Mouse (Mus musculus): ENCODE data around the gene Nsl1.
A peak's percentile ranks its signal among the peaks of the same experiment; 100 is the strongest.

Nsl1 gene

DNA sequence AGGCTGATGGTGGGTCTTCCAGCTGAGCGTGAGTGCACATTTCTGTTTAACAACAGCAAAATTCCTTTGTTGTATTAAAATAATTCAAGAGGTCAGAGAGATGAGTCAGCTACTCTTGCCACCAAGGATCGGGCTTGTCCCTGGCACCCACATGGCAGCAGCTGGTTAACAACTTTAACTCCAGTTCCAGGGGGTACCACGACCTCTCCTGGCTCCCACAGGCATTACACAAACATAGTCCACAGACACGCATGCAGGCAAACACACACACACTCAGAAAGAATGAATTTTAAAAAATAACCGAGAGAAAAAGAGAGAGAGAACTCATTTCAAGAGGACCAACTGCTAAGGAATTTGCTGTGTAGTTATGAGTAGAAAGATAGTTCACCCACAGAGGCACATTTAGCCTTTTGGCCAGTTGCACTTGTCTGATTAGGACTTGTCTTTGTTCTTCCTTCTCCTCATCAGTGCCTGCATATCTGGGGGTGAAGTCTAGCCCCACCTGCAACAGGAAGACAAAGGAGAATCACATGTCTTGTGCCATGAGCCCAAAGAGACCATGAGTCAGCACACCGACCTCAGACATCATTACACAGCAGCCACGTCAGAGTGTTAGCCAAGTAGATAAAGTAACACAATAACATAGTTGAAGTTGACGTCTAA lies 7.8 kb upstream of the Nsl1 start:
- DNase-seq (ENCODE audit: low read depth): peak; percentile 77

DNA sequence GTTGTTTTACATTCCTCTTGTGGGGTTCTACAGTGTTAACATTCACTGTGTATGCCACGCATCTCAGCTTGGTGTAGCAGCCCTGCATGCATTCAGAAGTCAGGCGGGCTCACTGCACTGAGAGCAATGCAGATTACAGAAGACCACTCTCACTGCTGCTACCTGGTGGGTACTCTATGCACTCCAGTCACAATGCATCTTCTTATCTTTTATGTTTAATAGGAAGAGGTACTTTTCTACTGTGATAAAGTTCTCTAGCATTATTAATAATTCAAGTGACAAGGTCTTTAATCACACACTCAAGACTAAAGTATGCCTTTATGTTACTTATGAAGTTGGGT lies 7.3 kb upstream of the Nsl1 start:
- no peak for DNase-seq (ENCODE audit: low read depth)

DNA sequence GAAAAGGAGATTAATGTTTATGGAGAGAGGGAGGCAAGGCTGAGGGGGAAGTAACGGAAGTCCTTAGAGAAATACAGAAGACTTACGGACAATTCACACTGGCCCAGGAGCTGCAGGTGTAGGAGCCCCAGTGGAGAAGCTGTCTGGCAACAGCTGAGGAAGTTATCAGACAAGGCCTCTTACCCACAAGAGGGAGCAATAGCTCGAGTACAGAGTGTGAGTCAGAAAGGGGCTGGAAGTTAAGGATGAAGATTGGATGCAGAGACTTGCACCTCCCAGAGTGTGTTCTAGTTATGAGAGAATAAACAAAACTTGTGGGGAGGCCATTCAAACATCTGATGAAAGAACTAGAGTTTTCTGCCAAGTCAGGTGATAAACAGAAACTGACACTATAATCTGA lies 5.4 kb upstream of the Nsl1 start:
- DNase-seq (ENCODE audit: low read depth): no peak

DNA sequence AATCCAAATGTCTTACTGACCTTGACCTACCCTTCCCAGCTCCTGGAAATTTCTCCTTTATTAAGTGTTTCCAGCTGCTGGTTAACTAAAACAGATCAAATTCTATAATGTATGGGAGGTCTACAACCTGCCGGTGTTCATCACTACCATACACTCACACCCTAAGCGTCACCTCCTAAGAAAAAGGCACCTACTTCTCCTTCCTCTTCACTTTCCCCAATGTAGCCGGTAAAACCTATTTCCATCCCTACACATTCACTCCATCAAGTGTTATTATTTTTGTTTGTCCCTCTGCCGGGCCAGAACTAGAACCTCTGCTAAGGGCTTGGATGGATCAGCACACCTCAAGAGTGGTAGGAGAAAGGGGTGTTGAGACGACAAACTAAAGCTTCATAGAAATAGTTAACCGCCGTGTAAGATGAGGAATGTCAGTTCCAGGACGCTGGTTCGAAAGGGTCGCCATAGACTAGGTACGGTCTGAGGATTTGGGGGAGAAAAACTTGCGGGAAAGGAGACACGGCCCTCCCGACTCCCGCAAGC lies 501 bp upstream of the Nsl1 start:
- DNase-seq (ENCODE audit: low read depth): no peak

DNA sequence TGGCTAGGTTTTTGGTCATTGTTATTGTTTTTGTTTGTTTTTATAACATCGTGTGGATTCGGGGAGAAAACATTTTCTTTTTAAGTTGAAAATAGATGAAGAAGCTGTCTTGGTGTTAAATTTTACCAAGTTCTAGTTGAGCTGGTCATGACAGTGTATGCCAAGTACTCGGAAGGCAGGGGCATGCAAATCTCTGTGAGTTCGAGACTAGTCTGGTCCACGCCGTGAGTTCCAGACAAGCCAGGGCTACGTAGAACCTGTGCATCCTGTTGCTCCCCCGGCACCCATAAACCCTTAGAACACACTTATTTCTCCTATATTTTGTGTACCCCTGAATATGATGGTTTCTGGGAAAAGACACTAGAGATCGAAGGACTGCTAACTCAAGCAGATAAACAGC lies 888 bp downstream of the Nsl1 start:
- no peak for DNase-seq (ENCODE audit: low read depth)

DNA sequence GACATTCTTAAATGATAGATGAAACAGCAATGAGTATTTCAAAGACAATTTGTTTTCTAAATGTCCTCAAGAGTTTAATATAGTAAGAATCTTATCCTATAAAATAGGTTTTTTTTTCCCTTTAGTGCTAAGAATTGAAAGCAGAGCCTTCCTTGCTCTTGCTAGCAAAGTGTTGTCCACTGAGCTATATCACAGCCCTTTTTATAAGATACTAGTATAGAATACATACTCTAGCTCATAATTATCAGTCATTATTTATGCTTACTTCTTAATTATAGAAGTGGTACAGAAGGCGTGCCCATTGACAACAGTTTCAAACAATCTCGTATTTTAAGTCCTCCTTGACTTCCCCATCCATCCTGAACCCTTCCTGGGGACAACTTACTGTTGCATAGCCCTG lies 1.7 kb downstream of the Nsl1 start:
- no peak for DNase-seq (ENCODE audit: low read depth)

DNA sequence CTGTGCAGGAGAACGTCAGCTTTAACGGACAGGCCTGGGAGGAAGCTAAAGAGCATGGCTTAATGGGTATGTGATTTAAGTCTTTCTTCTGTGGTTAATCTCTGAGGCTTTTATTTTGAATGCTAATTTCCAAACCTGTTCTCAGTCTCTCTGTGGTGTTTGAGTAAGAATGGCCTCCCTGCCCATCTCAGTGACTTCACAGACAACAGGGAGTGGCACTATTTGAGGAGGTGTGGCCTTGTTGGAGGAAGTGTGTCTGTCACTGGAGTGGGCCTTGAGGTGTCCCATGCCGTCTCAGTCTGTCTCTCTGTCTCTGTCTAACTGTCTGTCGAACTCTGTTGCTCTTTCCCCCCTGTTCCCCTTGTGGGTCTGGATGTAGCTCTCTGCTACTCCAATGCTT lies 2.4 kb downstream of the Nsl1 start:
- no peak for DNase-seq (ENCODE audit: low read depth)

DNA sequence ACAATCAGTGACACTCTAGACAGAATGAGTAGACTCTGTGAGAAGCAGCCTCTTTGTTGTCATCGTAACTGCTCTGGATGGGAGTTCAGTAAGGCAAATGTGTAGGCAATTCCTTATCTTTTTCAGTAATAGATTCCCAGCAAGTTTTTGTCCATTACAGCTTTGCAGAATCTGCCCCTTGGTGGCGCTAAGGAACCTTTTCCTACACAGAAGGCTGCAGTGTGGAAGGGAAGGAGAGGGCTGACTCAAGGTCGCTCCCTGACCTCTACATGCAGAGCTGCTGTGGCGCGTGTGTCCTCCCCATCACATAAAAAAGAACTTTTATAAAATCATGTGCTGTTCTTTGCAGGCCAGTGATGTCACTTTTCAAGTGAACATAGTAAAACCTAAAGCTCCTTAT lies 5.6 kb downstream of the Nsl1 start:
- DNase-seq (ENCODE audit: low read depth): no peak

DNA sequence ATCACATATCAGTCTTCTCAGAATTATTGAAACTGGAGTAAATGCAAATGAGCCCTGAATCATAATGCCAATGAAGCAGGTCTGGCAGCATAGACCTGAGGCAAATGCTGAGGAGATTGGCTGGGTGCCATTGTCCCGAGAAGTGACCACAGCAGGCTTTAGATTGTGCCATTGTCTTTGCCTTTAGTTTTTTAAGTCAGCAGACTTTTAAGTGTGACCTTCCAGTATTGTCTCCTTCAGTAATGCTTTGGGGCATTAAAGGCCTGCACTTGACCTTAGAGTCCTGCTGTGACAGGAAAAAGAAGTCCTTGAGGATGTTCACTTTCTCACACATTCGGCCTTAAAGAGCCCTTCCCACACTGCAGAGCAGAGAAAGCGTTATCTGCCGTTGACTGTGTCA lies 7.4 kb downstream of the Nsl1 start:
- DNase-seq (ENCODE audit: low read depth): no peak

DNA sequence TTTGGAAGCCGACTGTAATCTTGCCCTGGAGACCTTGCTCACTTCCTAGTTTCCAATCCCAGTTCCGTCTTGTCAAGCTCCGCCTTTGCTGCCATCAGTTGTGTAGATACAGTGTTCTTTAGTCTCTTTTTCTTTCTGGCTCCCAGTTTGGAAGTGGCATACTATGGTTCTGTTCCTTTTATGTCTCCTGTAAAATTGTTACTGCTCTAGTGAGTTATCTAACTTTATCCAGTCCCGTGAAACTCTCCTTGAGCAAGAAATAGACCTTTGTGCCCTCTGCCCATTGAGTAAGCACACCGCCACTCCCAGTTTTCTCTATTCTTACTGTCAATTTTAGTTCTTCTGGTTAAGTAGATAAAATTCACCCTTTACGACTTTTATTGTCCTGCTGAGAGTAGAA lies 8.8 kb downstream of the Nsl1 start:
- no peak for DNase-seq (ENCODE audit: low read depth)

DNA sequence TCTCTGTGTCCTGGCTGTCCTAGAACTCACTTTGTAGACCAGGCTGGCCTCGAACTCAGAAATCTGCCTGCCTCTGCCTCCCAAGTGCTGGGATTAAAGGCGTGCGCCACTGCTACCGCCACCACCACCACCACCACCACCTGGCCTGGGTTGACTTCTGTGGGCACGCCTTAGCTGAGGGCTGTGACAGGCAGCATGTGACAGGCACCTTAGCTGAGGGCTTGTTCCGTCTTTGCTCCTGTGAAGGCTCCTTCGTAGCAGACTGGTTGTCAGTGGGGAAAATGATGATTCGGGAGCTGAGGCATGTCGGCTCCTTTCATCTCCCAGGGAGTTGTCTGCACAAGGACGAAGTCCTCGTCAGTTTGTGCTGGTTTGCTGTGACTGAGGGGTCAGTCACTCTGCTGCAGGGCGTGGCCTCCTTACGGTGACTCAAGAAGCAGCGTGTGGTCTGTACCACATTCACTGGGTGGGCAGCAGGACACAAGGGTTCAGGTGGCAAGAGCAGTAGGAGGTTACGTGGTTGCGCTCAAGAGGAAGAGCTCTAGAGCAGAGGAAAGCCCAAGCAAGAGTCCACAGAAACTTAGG lies 9.6 kb downstream of the Nsl1 start:
- no peak for DNase-seq (ENCODE audit: low read depth)

DNA sequence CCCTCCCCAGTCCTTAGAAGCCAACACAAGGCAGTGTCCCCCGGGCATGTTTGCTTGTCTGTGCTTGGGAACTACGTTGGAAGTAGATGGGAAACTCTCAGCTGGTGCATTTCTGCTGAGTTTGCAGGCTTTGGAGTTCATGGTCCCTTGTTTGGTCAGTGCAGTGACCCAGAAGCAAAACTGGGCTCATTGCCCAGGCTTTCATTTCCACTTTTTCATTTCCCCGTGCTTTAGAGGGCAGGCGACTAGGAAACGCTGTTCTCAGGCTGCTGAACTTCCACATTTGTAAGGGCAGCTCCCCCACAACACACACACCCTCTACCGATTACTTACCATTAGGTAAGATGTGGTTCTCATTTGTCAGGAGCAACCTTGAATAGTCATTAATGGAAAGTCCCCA lies 10.2 kb downstream of the Nsl1 start:
- no peak for DNase-seq (ENCODE audit: low read depth)

DNA sequence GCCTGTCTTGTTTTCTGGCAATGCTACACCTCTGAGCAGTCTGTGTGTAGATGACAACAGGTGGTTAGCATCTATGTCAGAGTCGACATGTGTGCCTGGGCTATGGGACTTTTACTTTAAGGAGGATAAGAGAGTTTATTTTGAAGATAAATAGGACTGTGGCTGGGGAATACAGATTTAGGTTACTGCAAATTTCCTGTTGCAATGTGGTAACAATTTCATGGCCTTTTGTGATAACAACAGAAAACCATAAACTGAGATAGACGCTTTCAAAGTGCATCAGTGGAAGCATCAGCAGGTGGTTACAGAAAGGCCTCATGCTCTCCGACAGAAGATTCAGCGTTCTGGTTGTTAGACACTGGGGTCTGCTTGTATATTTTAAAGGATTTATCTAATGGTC lies 10.7 kb downstream of the Nsl1 start:
- DNase-seq (ENCODE audit: low read depth): no peak

DNA sequence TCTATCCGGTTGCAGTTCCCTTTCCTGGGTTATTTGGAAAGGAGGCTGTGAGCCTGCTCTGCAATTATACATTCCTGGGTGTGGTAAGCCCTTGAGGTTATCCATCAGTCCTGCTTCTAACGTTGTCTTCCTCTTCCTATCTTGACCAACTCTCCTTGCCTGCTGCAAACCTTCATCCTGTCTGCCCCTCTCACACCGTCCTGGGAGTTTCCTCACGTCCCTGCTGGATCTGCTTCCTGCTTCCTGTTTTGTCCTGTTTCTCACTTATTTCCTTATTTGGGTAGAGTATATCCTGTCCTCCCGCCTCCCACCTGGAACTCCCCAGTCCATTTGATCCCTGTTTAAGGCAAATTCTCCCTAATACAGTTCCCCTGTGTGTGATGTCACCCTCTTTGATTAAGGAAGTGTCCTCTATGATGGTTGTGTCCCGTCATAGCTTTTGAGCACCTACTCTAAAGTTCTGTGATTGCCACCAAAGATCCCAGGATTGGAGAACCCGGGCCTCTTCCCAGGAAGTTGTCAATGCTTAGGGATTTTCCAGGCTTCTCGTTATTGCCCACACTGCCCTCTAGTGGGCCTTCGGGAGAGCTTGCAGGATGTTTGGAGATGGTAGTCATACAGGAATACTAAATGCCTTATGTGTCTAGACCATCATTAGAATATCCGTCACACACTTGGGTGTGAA lies 12.5 kb downstream of the Nsl1 start:
- no peak for DNase-seq (ENCODE audit: low read depth)

DNA sequence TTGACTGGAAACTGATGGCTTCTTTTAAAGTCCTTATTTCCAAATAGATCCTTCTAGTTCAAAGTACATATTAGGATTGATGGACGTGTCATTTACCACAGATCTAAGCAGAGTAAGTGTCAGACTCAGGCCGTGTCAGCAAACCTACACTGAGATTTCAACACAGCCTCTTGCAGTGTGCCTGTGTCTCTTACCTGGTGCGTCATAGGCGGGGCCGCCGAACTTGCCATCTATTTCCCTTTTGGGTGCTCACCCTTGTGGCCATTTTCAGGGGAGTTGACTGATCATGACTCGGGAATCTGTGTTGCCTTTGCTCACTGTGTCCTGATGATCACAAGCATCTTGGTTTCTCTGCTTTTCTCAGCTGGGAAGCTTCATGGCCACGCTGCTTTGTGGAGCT lies 20.4 kb downstream of the Nsl1 start:
- no peak for DNase-seq (ENCODE audit: low read depth)

DNA sequence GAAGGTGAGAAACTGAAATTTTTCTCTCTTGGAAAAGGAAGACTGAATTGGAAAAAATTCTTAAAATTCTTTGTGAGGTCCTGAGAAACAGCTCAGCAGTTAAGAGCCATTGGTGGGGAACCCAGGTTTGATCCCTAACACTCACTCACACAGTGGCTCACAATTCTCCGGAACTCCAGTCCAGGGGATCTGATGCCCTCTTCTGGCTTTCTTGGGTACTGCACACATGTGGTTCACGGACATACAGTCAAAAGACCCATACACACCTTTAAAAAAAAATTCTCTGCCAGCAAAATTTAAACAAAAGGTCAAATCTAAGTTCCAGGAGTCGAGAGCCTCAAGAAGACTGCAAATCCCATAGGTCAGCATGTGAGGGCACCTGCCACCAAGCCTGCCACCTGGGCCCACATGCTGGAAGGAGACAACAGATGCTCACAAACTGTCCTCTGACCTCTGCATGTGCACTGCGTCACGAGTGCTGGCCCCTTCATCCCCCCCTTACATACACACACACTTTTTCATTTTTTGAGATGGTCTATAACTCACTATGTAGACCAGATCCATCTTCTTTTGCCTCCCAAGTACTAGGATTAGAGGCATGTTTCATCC lies 22.2 kb downstream of the Nsl1 start:
- no peak for DNase-seq (ENCODE audit: low read depth)

DNA sequence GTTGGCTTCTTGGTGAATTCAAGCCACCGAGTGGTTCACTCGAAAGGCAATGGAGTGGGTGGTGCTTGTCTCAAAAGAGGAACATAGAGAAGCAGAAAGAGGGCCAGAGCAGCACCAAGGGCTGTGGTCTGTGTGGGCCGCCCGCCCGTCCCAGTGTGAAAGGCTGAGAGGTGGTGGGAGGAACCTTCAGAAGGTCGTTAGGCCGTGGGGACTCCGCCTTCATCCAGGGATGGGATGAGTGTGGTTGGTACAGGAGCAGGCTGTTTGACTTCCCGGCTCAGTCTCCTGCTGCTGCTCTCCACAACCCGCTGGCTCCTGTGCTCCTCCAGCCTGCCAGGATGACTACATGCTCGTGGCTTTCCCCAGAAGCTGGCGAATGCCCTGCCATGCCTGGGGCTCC lies 22.8 kb downstream of the Nsl1 start:
- DNase-seq (ENCODE audit: low read depth): no peak

DNA sequence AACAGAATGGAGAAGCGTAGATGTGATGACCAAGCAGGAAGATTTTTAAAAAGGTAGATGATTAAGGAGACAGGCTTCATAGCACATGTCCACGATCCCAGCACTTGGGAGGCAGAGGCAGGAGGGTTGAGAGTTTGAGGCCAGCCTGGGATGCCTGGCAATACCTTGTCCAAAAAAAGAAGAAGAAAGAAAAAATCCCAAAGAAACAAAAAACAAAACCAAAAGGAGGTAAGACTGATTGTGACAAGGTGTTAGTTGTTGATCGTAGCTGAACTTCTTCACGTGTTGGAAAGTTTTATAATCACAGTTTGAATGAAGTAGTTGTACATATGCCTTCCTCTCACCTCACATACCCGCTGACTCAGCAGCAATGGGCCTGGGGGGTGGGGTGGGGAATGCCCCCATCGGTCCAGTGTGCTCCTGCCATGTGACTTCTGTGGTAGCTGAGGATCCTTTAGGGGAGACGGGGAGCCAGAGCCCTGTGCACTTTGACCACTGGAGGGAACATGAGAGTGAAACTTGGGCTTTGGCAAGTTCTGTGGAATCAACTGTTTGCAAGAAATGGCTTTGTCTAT lies 23.6 kb downstream of the Nsl1 start:
- no peak for DNase-seq (ENCODE audit: low read depth)

DNA sequence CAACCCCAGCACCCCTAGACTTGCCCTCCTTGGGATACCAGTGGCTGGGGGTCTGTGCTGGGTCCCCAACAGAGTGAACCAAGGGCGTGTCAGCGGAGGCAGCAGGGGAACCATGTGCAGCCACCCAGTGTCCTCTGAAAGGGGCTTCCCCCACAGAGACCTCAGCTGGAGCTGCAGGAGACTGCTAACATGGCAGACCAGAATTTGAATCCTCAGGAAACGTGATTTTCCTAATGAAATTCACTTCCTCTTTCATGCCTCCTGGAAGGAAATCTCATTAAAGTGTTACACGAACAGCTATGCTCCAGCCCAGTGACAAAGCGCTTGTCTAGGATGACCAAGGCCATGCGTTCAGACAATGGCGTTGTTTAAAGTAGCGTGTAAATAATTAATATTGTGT lies 24.1 kb downstream of the Nsl1 start:
- no peak for DNase-seq (ENCODE audit: low read depth)

DNA sequence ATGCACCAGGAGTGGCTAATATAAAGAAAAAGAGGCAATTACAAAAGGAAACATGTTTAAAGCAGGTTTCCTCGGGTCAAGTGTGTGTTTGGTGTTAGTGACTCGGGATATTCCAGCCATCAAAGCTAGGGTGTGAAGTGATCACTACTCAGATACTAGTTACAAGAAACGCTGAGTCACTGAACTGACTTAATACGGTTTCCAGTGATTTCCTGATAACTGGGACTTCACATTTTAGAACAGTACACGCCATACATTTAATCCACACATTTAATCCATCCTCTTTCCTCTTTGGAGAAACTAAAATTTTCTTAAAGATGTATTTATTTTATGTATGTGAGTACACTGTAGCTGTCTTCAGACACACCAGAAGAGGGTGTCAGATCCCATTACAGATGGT lies 25.1 kb downstream of the Nsl1 start:
- DNase-seq (ENCODE audit: low read depth): no peak

DNA sequence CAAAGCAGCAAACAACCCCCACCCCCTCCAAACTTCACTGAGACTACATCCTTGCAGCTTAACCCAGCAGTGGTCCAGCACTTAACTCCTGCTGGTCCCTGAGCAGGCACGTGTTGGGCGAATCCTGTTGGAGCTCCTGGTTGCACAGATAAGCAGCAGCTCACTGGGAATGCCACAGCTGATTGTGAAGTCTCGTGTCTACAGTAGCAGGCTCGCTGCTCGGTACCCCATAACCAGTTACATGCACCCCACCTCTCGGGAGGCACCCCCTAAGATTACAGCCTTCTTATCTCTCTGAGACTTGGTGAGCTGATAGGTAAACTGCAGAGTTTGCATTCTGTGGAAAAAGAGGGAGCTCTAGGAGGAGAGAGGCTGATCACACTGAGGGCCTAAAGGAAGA lies 26.5 kb downstream of the Nsl1 start:
- no peak for DNase-seq (ENCODE audit: low read depth)

DNA sequence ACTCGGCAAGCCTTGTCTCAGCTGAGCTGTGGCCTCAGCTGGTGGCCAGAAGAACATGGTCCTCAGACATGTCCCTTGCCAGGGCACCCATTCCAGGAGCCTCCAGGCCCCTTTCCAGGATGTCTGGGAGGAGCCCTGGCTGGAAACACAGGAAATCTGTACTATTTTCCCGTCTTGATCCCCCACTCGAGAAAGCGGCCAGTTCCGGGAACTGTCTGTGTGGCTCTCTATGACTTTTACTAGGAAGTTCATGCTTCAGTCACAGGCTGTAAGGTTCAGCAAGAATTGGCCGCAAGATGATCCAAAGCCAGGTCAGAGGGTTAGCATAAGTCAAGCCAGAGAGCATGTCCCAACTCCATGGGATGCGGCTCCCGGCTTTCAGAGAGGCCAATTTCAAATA lies 29.2 kb downstream of the Nsl1 start:
- DNase-seq (ENCODE audit: low read depth): no peak

DNA sequence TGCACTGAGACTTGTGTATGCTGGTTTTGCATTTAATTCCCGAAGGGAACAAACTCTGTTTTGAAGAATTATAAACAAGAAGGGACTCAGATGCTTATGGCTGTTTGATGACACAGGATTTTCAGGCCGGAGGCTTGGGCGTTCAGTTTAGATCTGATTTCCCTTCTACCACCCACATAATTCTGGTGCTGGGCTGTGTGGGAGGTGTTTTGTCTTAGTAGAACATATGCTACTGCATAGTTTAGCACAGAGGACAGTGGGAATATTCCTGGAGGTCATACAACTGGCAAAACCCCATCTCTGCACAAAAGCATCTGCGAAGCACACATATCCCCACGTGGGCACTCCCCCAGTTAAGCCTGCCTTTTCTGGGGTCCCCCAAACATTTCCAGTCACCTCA lies 30.8 kb downstream of the Nsl1 start:
- no peak for DNase-seq (ENCODE audit: low read depth)

Measured in c-Kit-positive CD71-positive TER-119-negative erythroid progenitor cells, embryonic 14.5 days (primary cell).